Mouse (Mus musculus) small intestine, adult 2 months (tissue): ENCODE measurements around the gene Nexn.
"Not testable (repeated sequence)": the region's sequence is repeated elsewhere in the genome, so short reads cannot be mapped to it uniquely, and the experiment has no call there.

Experiments used
- CTCF ChIP-seq: fragments of 200-500 bp; IDR thresholded peaks from 2 replicates; pipeline ENCODE4 v1.5.1; 2012; ENCODE audit warnings: low read depth, mild to moderate bottlenecking, control low read depth, inconsistent platforms, low read length, moderate library complexity, mixed read lengths; ENCODE audit not compliant: insufficient replicate concordance, insufficient read length; ENCODE audit errors: extremely low read depth
- POLR2A ChIP-seq: fragments of 200-500 bp; IDR thresholded peaks from 2 replicates; pipeline ENCODE4 v1.6.1; 2012; ENCODE audit warnings: low read depth, mild to moderate bottlenecking, control low read depth, inconsistent platforms, low read length, moderate library complexity

- not testable (repeated sequence) for TF ChIP-seq CTCF, POLR2A
These were observed 68.9 kb downstream of the Nexn start for GRCm38 (mm10) chr3:152197246-152197645.
